Mouse (Mus musculus) embryonic facial prominence, embryonic 14.5 days (tissue): ENCODE measurements at regions not wholly inside any gene's neighbourhood (a gene's known extent, or its start where the extent isn't known, plus 50 kb on each side); places are given as distances from the start of the nearest gene placed in this dataset.

ENCODE experiments used
- ATAC-seq: fragments of 200-750 bp; cut with Nextera tagmentation; 2 replicates; pipeline ENCODE4 v1.8.0; 2017; ENCODE audit warnings: low read depth, moderate number of reproducible peaks, moderate TSS enrichment
- DNase-seq: peaks from one replicate; pipeline ENCODE4 v3.0.0-alpha.2; 2015; ENCODE audit warnings: low spot score
- H3K27ac ChIP-seq: fragments of 300-500 bp; sonication (generic); replicated peaks from 2 replicates; pipeline ENCODE4 v1.5.1; 2014; ENCODE audit warnings: low read depth, mild to moderate bottlenecking, low read length, moderate library complexity
- H3K27me3 ChIP-seq: fragments of 300-500 bp; sonication (generic); replicated peaks from 2 replicates; pipeline ENCODE4 v1.6.1; 2014; ENCODE audit warnings: low read length; ENCODE audit not compliant: control insufficient read depth, insufficient read depth
- H3K36me3 ChIP-seq: fragments of 300-500 bp; sonication (generic); 2 replicates; pipeline ENCODE4 v1.6.1; 2014; ENCODE audit warnings: low read length, mixed read lengths; ENCODE audit not compliant: control insufficient read depth, insufficient read depth
- H3K4me1 ChIP-seq: fragments of 300-500 bp; sonication (generic); 2 replicates; pipeline ENCODE4 v1.6.1; 2014; ENCODE audit warnings: antibody characterized with exemption, low read length; ENCODE audit not compliant: control insufficient read depth, insufficient read depth
- H3K4me2 ChIP-seq: fragments of 300-500 bp; sonication (generic); 2 replicates; pipeline ENCODE4 v1.6.1; 2014; ENCODE audit warnings: low read depth, mild to moderate bottlenecking, low read length, moderate library complexity, mixed read lengths
- H3K4me3 ChIP-seq: fragments of 300-500 bp; sonication (generic); 2 replicates; pipeline ENCODE4 v1.5.1; 2014; ENCODE audit warnings: low read depth, mild to moderate bottlenecking, low read length
- H3K9ac ChIP-seq: fragments of 300-500 bp; sonication (generic); 2 replicates; pipeline ENCODE4 v1.6.1; 2014; ENCODE audit warnings: low read depth, mild to moderate bottlenecking, low read length, moderate library complexity, mixed read lengths
- H3K9me3 ChIP-seq: fragments of 300-500 bp; sonication (generic); 2 replicates; pipeline ENCODE4 v1.6.1; 2016; ENCODE audit warnings: low read length; ENCODE audit not compliant: control insufficient read depth
- WGBS: fragments of 180-500 bp; shearing (Covaris S2); extraction: QIAGEN DNeasy Blood & Tissue Kit; methylation state at CpG from one replicate; pipeline ENCODE4 v1.1.7; 2014; 5-methylcytosine and 5-hydroxymethylcytosine counted together

DNA sequence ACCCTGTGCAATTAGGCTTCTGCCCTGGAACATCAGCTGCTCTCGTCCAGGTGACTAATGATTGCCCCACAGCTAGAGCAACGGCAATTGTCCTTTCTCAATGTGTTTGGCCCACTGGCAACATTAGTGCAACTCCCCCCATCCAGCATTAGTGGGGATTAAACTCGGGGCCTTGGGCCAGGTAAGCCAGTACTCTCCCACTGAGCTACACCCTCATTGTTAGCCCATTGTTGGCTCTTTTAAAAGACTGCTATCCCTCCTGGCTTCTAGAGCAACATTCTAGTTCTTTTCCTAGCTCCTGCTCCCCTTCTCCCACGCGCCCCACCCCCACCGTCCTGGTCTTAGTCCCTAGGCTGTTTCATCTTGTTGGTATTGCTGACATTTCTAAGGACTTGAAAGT is 463.4 kb downstream of the Zfp704 start:
- Histone ChIP-seq H3K9me3 (no peaks in the 10 kb centered on the region), H3K4me1 (no peaks in the 10 kb centered on the region), H3K27me3 (no peaks in the 10 kb centered on the region), H3K4me3 (no peak overlapping the region), H3K4me2 (no peak overlapping the region), H3K9ac (no peak overlapping the region), H3K27ac (no peak overlapping the region), H3K36me3 (no peaks in the 10 kb centered on the region)
- no peak for DNase-seq
- ATAC-seq, result no peak
- WGBS, result 60% methylated on average over 6 of the region's 6 CpGs

DNA sequence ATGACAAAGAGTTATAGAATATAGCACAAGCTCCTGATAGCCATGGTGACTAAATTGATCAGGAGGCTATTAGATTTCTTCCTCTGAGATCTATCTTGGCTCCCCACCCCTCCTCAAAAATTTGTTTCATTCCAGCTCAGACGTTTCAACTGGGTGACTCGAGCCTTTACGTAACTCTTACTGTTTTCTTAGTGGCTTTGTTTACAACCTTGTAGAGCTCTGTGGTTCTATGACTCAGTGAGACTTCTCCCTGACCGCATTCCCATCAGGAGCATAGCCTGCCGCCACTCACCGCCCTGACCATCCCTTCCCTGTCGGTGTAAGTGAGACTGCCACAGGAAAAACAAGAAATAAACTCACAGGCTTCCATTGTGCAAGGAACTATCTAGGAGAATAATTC is 464.3 kb downstream of the Zfp704 start:
- no peak overlapping the region for H3K4me3 ChIP-seq
- no peak overlapping the region for H3K9ac ChIP-seq
- H3K36me3 ChIP-seq, result no peaks in the 10 kb centered on the region
- H3K4me2 ChIP-seq, result no peak overlapping the region
- H3K9me3 ChIP-seq, result no peaks in the 10 kb centered on the region
- 75% methylated on average over 7 of the region's 7 CpGs for WGBS
- no peak for DNase-seq
- H3K27ac ChIP-seq, result no peak overlapping the region
- no peak for ATAC-seq
- no peaks in the 10 kb centered on the region for H3K27me3 ChIP-seq
- H3K4me1 ChIP-seq, result no peaks in the 10 kb centered on the region

DNA sequence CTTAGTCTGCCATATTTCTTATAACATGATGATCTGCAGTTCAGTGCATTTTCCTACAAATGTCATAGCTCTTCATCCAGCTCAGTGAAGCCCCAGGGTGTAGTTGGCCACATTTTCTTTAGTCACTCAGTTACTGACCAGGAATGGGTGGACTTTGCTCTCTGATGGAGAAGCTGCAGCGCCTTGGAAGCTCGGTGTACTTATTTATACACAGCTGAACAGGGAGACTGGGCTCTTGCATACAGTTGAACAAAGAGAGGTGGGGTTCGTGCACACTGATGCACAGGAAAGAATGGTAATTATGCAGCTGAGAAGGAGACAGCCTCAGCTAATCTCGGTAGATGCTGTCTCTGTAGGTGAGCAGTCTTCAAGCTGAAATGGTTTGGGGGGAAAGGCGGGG is 468.0 kb downstream of the Zfp704 start:
- H3K36me3 ChIP-seq, result no peaks in the 10 kb centered on the region
- WGBS, result 78% methylated on average over 5 of the region's 5 CpGs

DNA sequence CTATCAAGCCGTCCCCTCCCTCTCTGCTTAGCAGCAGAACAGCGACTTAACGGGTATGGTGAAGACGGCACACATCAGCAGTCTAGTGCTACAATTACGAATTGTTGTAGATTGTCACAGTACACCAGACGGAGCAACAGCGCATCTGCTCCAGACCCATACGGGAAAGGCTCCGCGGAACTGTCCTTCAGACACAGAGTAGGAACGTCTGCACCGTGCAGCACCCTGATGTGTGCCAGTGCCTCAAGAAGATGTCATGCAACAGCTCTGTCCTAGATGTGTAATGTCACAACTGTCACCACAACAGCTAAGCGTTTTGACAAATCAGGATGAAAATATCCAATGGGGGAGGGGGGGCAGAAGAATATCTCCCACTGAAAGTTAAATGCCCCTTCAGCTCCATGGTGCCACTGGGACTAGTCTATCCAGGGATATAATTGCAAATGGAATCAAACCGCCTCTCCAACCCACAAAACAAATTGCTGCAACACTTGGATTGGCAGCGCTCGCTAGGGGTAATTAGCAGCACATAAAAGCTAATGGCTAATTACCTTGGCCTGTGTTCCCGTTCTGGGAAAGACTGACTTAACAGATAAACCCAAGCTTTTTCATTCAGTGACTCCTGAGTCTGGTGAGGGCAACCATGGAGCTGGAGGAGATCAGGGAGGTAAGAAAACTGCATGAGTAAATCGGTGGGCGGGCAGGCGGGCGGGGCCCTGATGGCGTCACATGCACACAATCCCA is 472.6 kb downstream of the Zfp704 start:
- Histone ChIP-seq H3K27me3 (no peaks in the 10 kb centered on the region), H3K36me3 (no peaks in the 10 kb centered on the region), H3K4me2 (no peak overlapping the region), H3K9me3 (no peaks in the 10 kb centered on the region), H3K27ac (no peak overlapping the region), H3K4me3 (no peak overlapping the region), H3K4me1 (no peaks in the 10 kb centered on the region), H3K9ac (no peak overlapping the region)
- DNase-seq (no peak), ATAC-seq (no peak)
- WGBS, result 86% methylated on average over 22 of the region's 22 CpGs

More for the DNA sequence above, 468.0 kb downstream of the Zfp704 start:
- no peak for ATAC-seq
- no peaks in the 10 kb centered on the region for H3K9me3 ChIP-seq
- no peak overlapping the region for H3K4me3 ChIP-seq
- H3K27ac ChIP-seq, result no peak overlapping the region
- H3K4me1 ChIP-seq, result no peaks in the 10 kb centered on the region
- no peak overlapping the region for H3K9ac ChIP-seq
- H3K27me3 ChIP-seq, result no peaks in the 10 kb centered on the region
- H3K4me2 ChIP-seq, result no peak overlapping the region
- no peak for DNase-seq

DNA sequence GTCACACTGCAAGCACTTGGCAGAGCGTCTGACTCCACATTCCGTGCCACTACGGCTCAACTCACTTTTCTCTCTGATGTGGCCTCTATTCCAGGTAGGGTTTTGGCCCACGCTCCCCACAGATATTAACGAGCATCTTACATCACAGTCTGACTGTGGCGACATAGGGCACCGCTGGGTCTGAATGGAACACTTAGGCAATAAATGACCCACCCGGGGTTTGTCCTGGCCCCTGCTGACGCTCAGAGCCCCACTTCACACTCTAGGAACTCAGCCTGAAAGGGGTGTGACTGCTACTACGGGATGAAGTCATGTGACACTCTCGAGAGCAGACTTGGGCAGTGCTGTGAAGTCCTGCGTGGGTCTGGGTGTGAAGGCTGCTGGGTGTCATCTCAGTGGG is 475.9 kb downstream of the Zfp704 start:
- H3K27ac ChIP-seq, result no peak overlapping the region
- H3K27me3 ChIP-seq, result no peaks in the 10 kb centered on the region
- ATAC-seq (no peak), DNase-seq (no peak)
- no peak overlapping the region for H3K4me2 ChIP-seq
- 79% methylated on average over 12 of the region's 12 CpGs for WGBS
- H3K36me3 ChIP-seq, result no peaks in the 10 kb centered on the region
- no peaks in the 10 kb centered on the region for H3K9me3 ChIP-seq
- no peak overlapping the region for H3K9ac ChIP-seq
- no peak overlapping the region for H3K4me3 ChIP-seq
- no peaks in the 10 kb centered on the region for H3K4me1 ChIP-seq

DNA sequence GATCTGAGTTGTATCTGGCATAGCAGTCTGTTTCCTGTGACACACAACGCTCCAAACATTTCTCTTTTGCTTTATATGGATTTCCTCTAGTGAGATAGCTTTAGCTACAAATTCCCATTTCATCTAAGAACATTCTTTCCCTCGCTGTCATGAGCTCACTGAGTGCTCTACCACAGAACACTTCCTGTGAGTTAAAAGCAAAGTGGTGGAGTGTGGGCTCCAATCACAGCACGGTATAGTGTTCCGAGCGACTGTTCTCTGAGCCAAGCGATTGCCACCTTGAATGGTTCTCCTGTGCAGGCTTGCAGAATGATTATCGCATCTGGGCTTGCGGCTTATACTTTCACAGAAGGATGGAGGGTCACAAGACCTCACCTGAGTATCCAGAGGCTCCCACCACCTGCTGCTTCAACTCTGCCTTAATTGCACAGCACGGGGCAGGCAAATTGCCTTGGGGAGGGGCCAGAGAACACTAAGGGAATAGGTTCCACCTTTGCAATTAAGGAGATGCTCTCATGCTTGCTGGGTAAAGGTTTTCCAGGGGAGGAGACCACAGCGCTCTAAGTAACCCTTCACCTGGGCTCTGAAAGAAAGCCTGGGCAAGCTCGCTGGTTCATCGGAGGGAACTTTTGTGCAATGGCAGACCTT is 477.7 kb downstream of the Zfp704 start:
- ATAC-seq (peak; percentile 53; the same call in 1 of the 2 replicates), DNase-seq (peak; percentile 20)
- no peak overlapping the region for H3K27ac ChIP-seq
- WGBS, result 70% methylated on average over 12 of the region's 12 CpGs
- no peaks in the 10 kb centered on the region for H3K9me3 ChIP-seq
- H3K27me3 ChIP-seq, result no peaks in the 10 kb centered on the region
- H3K36me3 ChIP-seq, result no peaks in the 10 kb centered on the region
- no peak overlapping the region for H3K9ac ChIP-seq
- no peak overlapping the region for H3K4me3 ChIP-seq
- H3K4me1 ChIP-seq, result no peaks in the 10 kb centered on the region
- H3K4me2 ChIP-seq, result no peak overlapping the region

DNA sequence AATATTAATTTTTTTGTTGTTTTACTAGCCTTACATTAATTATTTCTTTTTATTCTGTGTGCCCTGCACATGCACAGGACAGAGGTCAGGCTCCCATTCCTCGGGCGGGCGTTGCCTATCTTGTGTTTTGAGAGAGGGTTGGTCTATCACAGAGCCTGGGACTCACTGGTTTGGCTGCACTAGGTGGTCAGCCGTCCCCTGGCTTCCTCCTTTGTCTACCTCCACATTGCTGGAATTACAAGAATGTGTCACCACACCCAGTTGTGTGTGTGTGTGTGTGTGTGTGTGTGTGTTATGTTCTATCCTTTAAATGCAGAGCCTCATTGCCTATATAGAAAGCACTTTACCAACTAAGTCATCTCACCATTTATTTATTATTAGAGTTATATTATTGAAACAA is 478.5 kb downstream of the Zfp704 start:
- H3K27ac ChIP-seq, result no peak overlapping the region
- no peaks in the 10 kb centered on the region for H3K27me3 ChIP-seq
- H3K9ac ChIP-seq, result no peak overlapping the region
- H3K9me3 ChIP-seq, result no peaks in the 10 kb centered on the region
- H3K4me3 ChIP-seq, result no peak overlapping the region
- ATAC-seq (no peak), DNase-seq (no peak)
- H3K36me3 ChIP-seq, result no peaks in the 10 kb centered on the region
- H3K4me2 ChIP-seq, result no peak overlapping the region
- 69% methylated on average over 4 of the region's 4 CpGs for WGBS
- no peaks in the 10 kb centered on the region for H3K4me1 ChIP-seq

DNA sequence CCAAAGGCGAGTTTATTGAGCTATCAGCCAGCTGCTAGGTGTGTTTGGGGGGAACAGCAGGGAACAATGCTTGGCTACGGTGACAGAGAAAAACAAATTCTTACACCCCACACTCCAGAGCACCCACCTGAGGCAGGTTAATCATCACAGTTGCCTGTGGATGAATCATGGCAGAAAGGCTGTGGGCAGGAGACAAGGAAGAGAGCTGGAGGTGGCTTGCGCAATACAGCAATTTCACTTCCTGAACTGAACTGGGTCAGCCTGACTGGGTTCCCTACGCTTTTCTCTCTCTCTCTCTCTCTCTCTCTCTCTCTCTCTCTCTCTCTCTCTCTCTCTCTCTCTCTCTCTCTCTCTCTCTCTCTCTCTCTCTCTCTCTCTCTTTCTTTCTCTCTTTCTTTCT is 481.5 kb downstream of the Zfp704 start:
- H3K27ac ChIP-seq, result no peak overlapping the region
- no peaks in the 10 kb centered on the region for H3K4me1 ChIP-seq
- H3K4me2 ChIP-seq, result no peak overlapping the region
- no peak overlapping the region for H3K9ac ChIP-seq
- no peak for ATAC-seq
- no peaks in the 10 kb centered on the region for H3K36me3 ChIP-seq
- DNase-seq, result peak; percentile 33
- H3K4me3 ChIP-seq, result no peak overlapping the region
- H3K9me3 ChIP-seq, result no peaks in the 10 kb centered on the region
- H3K27me3 ChIP-seq, result no peaks in the 10 kb centered on the region
- 82% methylated on average over 4 of the region's 4 CpGs for WGBS

DNA sequence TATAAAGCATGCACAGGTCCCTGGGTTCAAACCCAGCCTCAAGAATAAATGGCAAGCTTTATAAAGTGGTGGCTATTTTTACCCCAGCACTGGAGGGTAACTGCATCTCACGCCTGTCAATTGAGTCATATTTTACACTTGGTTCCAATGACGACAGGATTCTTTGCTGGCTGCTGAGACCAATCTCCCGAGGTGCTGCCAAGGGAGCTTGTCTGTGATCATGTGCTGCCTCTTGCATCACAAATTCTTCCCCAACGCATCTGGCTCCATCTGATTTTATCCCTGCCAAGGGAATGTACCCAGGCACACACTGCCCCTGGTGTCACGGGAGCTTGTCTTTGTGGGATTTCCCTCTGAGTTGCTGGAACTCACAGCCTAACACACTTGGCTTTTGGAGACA is 486.8 kb downstream of the Zfp704 start:
- Histone ChIP-seq H3K4me3 (no peak overlapping the region), H3K27me3 (no peaks in the 10 kb centered on the region), H3K4me2 (no peak overlapping the region), H3K9ac (no peak overlapping the region), H3K27ac (no peak overlapping the region), H3K9me3 (no peaks in the 10 kb centered on the region), H3K4me1 (no peaks in the 10 kb centered on the region), H3K36me3 (no peaks in the 10 kb centered on the region)
- 41% methylated on average over 5 of the region's 5 CpGs for WGBS
- no peak for ATAC-seq
- DNase-seq, result peak; percentile 19
